Mouse (Mus musculus) left cerebral cortex, adult 9 months (tissue): ENCODE measurements at regions not wholly inside any gene's neighbourhood (a gene's known extent, or its start where the extent isn't known, plus 50 kb on each side); places are given as distances from the start of the nearest gene placed in this dataset.

Experiments used
- DNase-seq, 2 experiments: peaks; one replicate each; pipeline ENCODE4 v3.0.0; 2022; ENCODE audit warnings: low spot score in 2 of 2

DNA sequence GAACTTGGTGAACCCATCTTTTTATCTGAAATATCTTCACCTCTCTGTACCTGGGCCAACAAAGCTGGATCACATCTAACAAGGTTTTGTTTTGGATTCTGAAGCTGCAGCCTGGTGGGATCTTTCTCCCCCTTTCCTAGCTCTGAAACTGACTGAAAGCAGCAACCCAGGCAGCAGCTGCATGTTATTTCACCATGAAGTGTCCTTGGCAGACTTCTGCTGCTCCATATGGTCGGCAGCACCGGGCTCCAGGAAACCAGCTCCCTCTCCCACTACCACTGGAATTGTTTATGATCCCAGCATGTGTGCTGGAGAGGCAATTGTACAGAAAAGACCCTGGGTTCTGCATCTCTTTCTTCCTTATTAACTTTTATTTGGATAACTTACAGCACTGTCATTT, 145.0 kb downstream of the Spata18 start:
- DNase-seq: no peak

DNA sequence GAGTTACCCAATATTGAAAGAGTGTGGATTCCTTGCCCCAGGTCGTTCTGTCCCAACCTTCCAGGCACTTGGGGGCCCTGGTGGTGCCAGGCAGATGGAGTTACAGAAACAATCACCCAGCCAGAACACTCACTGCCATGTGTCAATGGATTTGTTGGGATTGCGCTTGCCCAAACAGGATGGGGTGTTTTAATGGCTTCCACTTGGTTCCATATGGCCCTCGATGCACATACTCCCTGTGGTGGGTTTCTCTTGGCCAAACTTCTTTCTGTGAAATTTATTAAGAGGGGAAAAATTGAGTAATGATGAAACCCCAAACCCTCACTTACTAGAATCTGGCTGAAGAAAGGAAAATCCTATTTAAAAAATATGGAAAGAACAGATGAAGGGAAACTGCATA, 146.8 kb downstream of the Spata18 start:
- no peak for DNase-seq

GRCm38 (mm10) chr5:73803431-73803830, 152.3 kb downstream of the Spata18 start:
- no peak for DNase-seq

DNA sequence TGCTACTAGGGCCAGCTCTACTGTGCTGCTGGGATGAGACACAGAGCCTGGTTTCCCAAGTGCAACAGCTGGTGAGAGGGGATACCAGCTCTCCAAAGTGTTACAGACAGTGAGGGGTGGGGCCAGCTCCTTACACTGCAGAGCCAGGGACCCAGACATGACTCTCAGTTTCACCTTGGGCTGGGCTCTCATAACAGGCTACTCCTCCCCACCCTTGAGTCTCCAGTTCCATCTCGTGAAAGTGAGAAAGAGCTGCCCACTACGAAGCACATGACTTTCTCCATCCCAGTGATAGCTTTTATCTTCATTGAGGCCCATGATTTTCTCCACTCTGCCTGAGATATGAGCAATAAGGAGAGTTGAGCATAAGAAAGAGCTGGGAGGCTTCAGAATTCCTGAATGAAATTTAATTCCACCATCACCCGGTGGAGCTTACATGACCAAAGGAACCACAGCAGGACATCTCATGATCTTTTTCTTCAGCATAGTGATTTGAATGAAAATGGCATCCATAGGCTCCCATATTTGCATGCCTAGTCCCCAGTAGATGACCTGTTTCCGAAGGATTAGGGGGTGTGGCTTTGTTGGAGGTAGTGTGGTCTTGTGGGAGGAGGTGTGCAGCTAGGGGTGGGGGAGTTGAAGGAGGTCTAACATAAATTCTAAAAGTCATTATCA, 153.5 kb downstream of the Spata18 start:
- no peak for DNase-seq

GRCm38 (mm10) chr5:73810660-73811059, 159.5 kb downstream of the Spata18 start:
- no peak for DNase-seq

- DNase-seq: no peak
These were observed 159.9 kb downstream of the Spata18 start for GRCm38 (mm10) chr5:73811094-73811521.

DNA sequence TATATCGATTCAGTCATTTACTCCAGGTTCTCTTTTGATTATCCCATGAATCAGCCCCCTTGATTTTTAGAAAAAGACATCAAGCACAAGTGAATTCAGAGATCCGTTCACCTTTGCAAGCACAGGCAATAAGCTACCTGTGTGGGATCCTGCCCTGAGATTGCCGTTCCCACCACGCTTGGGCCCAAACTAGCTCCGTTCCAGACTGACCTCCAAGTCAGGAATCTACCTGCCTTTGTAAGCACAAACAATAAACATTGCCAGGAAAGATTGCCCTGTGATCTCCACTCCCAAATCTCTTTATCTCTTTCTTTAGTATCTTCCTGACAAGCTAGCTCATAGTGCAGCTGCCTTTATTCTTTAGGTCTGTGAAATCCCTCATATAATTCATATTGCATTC, 164.6 kb downstream of the Spata18 start:
- no peak for DNase-seq

- DNase-seq: no peak
These were observed 166.0 kb downstream of the Spata18 start for GRCm38 (mm10) chr5:73817180-73817579.

DNA sequence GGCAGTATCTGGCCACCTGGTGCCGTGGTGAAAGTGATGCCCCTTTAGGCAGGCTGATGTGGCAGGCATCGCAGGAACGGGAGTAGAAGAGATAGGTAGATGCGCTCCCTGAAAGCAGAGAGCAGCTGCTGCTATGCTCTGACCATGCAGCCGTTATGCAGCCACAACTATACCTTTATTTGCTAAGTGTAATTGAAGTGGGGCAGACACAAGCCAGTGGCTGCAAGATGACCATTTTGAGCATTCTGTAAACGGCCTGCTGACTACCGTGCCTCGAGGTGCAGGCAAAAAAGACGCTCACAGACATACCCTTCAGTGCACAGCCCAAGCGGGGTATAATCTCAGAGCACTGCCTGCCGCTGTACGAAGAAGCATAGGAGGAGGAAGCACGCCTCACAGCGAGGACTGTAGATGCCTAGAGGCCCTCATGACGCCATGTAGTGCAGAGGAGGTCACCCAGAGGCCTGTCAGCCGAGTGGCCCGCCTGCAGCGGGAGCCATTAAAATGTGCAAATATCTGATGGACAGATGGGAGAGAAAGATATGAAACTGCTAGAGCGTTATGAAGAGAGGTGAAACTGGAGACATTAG, 170.9 kb downstream of the Spata18 start:
- no peak for DNase-seq

GRCm38 (mm10) chr5:73823421-73823820, 172.2 kb downstream of the Spata18 start:
- no peak for DNase-seq

GRCm38 (mm10) chr5:73826941-73827340, 175.8 kb downstream of the Spata18 start:
- DNase-seq: no peak

GRCm38 (mm10) chr5:73833721-73834120, 182.5 kb downstream of the Spata18 start:
- DNase-seq: no peak

GRCm38 (mm10) chr5:73843776-73844175, 192.6 kb downstream of the Spata18 start:
- DNase-seq: no peak

DNA sequence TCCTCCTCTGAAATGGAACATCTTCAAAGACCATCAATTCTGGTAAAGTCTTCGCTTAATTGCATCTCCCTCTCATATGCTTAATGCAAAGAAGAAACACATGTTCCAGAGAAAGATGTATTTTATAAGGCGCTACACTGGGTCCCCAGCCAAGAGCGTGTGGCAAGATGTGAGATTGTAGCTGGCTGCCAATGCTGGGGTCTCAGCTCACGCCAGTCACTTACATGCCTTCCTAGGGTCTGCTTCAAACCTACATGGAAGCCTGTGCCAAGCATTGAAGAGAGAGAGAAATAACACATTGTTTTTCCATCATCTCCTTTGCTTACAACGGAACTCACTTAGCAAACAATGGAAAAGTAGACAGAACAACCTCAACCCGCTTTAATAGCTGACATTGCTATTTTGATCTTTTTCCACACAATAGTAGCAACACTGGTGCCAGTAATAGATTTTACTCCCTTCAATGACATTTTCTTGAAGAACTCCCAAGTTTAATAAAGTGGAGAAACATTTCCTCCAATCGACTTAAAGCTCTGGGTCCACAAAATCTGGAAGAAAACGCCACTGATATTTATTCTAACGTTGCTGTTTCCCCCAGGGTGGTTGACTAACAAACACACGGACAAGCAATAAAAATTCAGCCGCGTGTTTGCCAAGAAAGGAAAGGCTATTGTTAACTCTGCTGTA, 195.1 kb downstream of the Spata18 start:
- DNase-seq: no peak

- no peak for DNase-seq
These were observed 195.6 kb downstream of the Spata18 start for GRCm38 (mm10) chr5:73846783-73847151.

- no peak for DNase-seq
These were observed 200.3 kb downstream of the Spata18 start for GRCm38 (mm10) chr5:73851501-73851900.

GRCm38 (mm10) chr5:73854025-73854773, 203.0 kb downstream of the Spata18 start:
- peak; percentile 51 to 90 for DNase-seq

- DNase-seq: no peak
These were observed 203.7 kb downstream of the Spata18 start for GRCm38 (mm10) chr5:73854774-73855371.

- no peak for DNase-seq
These were observed 208.1 kb downstream of the Spata18 start for GRCm38 (mm10) chr5:73859320-73859719.

DNA sequence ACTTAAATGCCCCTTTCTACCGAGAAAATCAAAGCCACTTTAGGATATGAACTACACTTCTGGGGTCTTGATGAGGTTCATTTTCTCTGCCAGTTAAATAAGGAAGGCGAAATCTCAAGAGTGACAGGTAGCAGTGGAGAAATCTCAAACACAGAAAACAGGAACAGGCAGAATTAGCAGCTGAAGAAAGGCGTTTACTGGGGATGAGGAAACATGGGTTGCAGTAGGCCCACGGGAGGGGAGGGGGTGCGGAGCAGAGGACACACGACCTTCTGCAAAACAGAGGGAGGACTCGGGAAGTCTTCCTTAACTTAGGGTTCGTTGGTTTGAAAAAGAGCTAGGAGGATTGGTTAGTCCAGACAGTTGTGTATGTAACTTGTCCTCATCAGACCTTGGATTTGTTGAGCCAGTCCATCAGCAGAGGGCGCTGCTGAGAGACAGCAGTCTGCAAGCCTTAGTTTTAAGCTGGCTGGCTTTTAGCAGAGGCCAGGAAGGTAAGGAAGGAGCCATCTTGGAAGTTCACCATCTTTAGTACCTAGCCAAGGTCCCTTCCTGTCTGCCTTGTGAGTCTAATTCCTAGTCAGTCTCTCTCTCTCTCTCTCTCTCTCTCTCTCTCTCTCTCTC, 204.0 kb downstream of the Usp46 start:
- peak in 1 of 2 experiments; percentile 62 for DNase-seq

- no peak for DNase-seq
These were observed 195.4 kb downstream of the Usp46 start for GRCm38 (mm10) chr5:73872641-73873421.
